Mouse (Mus musculus): Measurements from ENCODE around the gene Scimp. TPM values are rescaled to one million over a fixed set of nuclear protein-coding genes. Genes with fewer than 3 reads are reported as not detected.

Gene Scimp
- polyA plus RNA-seq (2017; shearing (Covaris generic)): 1 to 10 TPM in 1 of 2 experiments, not detected in 1; 1.1 TPM

GRCm38 (mm10) chr11:70812365-70812764 lies at the start of gene Scimp:
Scimp (minus strand) TSS chr11:70812586.

GRCm38 (mm10) chr11:70844559-70845456 lies 32.4 kb upstream of the Scimp start, which contains the start of gene Rabep1:
Rabep1 (plus strand) TSS chr11:70844778.

GRCm38 (mm10) chr11:70763936-70764808 lies 48.2 kb downstream of the Scimp start, which contains the start of gene Zfp3:
Zfp3 (plus strand) TSS chr11:70764209.

Other genes starting within 250 kb of the Scimp start
- gene Mink1, start 249.7 kb downstream of the Scimp start, polyA plus RNA-seq (2017; shearing (Covaris generic)): 10 to 100 TPM; 15.9 to 22.2 TPM
- gene 4930544D05Rik, start 196.7 kb downstream of the Scimp start, polyA plus RNA-seq (2017; shearing (Covaris generic)): under 1 TPM; 0.20 to 0.78 TPM
- 1 to 10 TPM; 1.0 to 1.2 TPM for gene Chrne, start 193.4 kb downstream of the Scimp start, polyA plus RNA-seq (2017; shearing (Covaris generic))
- gene Gp1ba, start 173.5 kb downstream of the Scimp start, polyA plus RNA-seq (2017; shearing (Covaris generic)): under 1 TPM; 0.17 to 0.18 TPM
- gene Rnf167, start 165.4 kb downstream of the Scimp start, polyA plus RNA-seq (2017; shearing (Covaris generic)): 100 to 1,000 TPM; 350 to 474 TPM
- gene Slc25a11, start 165.1 kb downstream of the Scimp start, polyA plus RNA-seq (2017; shearing (Covaris generic)): 100 to 1,000 TPM; 164 to 182 TPM
- gene Pfn1, start 157.9 kb downstream of the Scimp start, polyA plus RNA-seq (2017; shearing (Covaris generic)): 1,000 to 10,000 TPM; 4,492 to 4,564 TPM
- gene Eno3, start 155.4 kb downstream of the Scimp start, polyA plus RNA-seq (2017; shearing (Covaris generic)): 10 to 100 TPM; 24.7 to 43.8 TPM
- gene Spag7, start 143.2 kb downstream of the Scimp start, polyA plus RNA-seq (2017; shearing (Covaris generic)): 10 to 100 TPM; 75.8 to 87.1 TPM
- 10 to 100 TPM; 45.4 to 63.7 TPM for gene Camta2, start 124.5 kb downstream of the Scimp start, polyA plus RNA-seq (2017; shearing (Covaris generic))
- 1 to 10 TPM in 1 of 2 experiments, not detected in 1; 1.4 TPM for gene Inca1, start 112.4 kb downstream of the Scimp start, polyA plus RNA-seq (2017; shearing (Covaris generic))
- gene Kif1c, start 112.0 kb downstream of the Scimp start, polyA plus RNA-seq (2017; shearing (Covaris generic)): 1 to 10 TPM; 1.4 to 2.1 TPM
- 1 to 10 TPM; 8.9 to 9.4 TPM for gene Zfp3, start 48.4 kb downstream of the Scimp start, polyA plus RNA-seq (2017; shearing (Covaris generic))
- gene Rabep1, start 32.2 kb upstream of the Scimp start, polyA plus RNA-seq (2017; shearing (Covaris generic)): 10 to 100 TPM; 48.1 to 65.4 TPM
- gene Nup88, start 157.4 kb upstream of the Scimp start, polyA plus RNA-seq (2017; shearing (Covaris generic)): 100 to 1,000 TPM in 1 of 2 experiments, 10 to 100 TPM in 1; 88.8 to 112 TPM
- gene Rpain, start 157.6 kb upstream of the Scimp start, polyA plus RNA-seq (2017; shearing (Covaris generic)): 10 to 100 TPM; 73.2 to 79.7 TPM
- 100 to 1,000 TPM; 103 to 126 TPM for gene C1qbp, start 170.4 kb upstream of the Scimp start, polyA plus RNA-seq (2017; shearing (Covaris generic))
- gene Dhx33, start 191.9 kb upstream of the Scimp start, polyA plus RNA-seq (2017; shearing (Covaris generic)): 10 to 100 TPM; 18.9 to 29.7 TPM
- gene Mis12, start 207.0 kb upstream of the Scimp start, polyA plus RNA-seq (2017; shearing (Covaris generic)): 10 to 100 TPM; 33.2 to 53.7 TPM
- gene Derl2, start 207.3 kb upstream of the Scimp start, polyA plus RNA-seq (2017; shearing (Covaris generic)): 10 to 100 TPM; 73.5 to 96.0 TPM
- 10 to 100 TPM in 1 of 2 experiments, 1 to 10 TPM in 1; 7.5 to 26.8 TPM for gene 6330403K07Rik, start 220.9 kb upstream of the Scimp start, polyA plus RNA-seq (2017; shearing (Covaris generic))

Measured in inflammation-experienced regulatory T-cells (primary cell).